Mouse (Mus musculus): Measurements from ENCODE around the gene Ube2l3.
A peak's percentile ranks its signal among the peaks of the same experiment; 100 is the strongest.
"Not testable (repeated sequence)": the region's sequence is repeated elsewhere in the genome, so short reads cannot be mapped to it uniquely, and the experiment has no call there.

Gene Ube2l3

GRCm38 (mm10) chr16:17202549-17202948, at the start of gene Ube2l3:
Gene Ube2l3 (minus strand): TSS chr16:17202649.
- Histone ChIP-seq H3K27me3 (ENCODE audit: control insufficient read depth, insufficient read depth, low read length, poor library complexity, severe bottlenecking) (no peaks in the 10 kb centered on the region), H3K36me3 (ENCODE audit: control insufficient read depth, insufficient read depth, low read length, poor library complexity, severe bottlenecking) (no peaks in the 10 kb centered on the region; the same call in 1 of the 2 replicates)
- DNase-seq (ENCODE audit: low read depth, low spot score): no peak

- no peak for DNase-seq (ENCODE audit: low read depth, low spot score)
- Histone ChIP-seq H3K36me3 (ENCODE audit: control insufficient read depth, insufficient read depth, low read length, poor library complexity, severe bottlenecking) (no peaks in the 10 kb centered on the region), H3K27me3 (ENCODE audit: control insufficient read depth, insufficient read depth, low read length, poor library complexity, severe bottlenecking) (no peaks in the 10 kb centered on the region)
Observed at GRCm38 (mm10) chr16:17251539-17251938, 49.1 kb upstream of the Ube2l3 start.

GRCm38 (mm10) chr16:17249135-17249534, 46.7 kb upstream of the Ube2l3 start:
- no peak for DNase-seq (ENCODE audit: low read depth, low spot score)
- Histone ChIP-seq H3K27me3 (ENCODE audit: control insufficient read depth, insufficient read depth, low read length, poor library complexity, severe bottlenecking) (no peaks in the 10 kb centered on the region), H3K36me3 (ENCODE audit: control insufficient read depth, insufficient read depth, low read length, poor library complexity, severe bottlenecking) (no peaks in the 10 kb centered on the region)

GRCm38 (mm10) chr16:17247727-17248126, 45.3 kb upstream of the Ube2l3 start:
- no peaks in the 10 kb centered on the region for H3K36me3 ChIP-seq (ENCODE audit: control insufficient read depth, insufficient read depth, low read length, poor library complexity, severe bottlenecking)

GRCm38 (mm10) chr16:17244996-17245395, 42.5 kb upstream of the Ube2l3 start:
- DNase-seq (ENCODE audit: low read depth, low spot score): no peak
- H3K27me3 ChIP-seq (ENCODE audit: control insufficient read depth, insufficient read depth, low read length, poor library complexity, severe bottlenecking): no peaks in the 10 kb centered on the region
- no peaks in the 10 kb centered on the region for H3K36me3 ChIP-seq (ENCODE audit: control insufficient read depth, insufficient read depth, low read length, poor library complexity, severe bottlenecking)

More at GRCm38 (mm10) chr16:17247727-17248126, 45.3 kb upstream of the Ube2l3 start:
- no peaks in the 10 kb centered on the region for H3K27me3 ChIP-seq (ENCODE audit: control insufficient read depth, insufficient read depth, low read length, poor library complexity, severe bottlenecking)
- DNase-seq (ENCODE audit: low read depth, low spot score): no peak

GRCm38 (mm10) chr16:17243731-17244130, 41.3 kb upstream of the Ube2l3 start:
- DNase-seq (ENCODE audit: low read depth, low spot score): no peak
- Histone ChIP-seq H3K27me3 (ENCODE audit: control insufficient read depth, insufficient read depth, low read length, poor library complexity, severe bottlenecking) (no peaks in the 10 kb centered on the region), H3K36me3 (ENCODE audit: control insufficient read depth, insufficient read depth, low read length, poor library complexity, severe bottlenecking) (no peaks in the 10 kb centered on the region)

- no peaks in the 10 kb centered on the region for H3K36me3 ChIP-seq (ENCODE audit: control insufficient read depth, insufficient read depth, low read length, poor library complexity, severe bottlenecking)
- H3K27me3 ChIP-seq (ENCODE audit: control insufficient read depth, insufficient read depth, low read length, poor library complexity, severe bottlenecking): no peaks in the 10 kb centered on the region
- DNase-seq (ENCODE audit: low read depth, low spot score): no peak
Observed at GRCm38 (mm10) chr16:17239409-17239808, 37.0 kb upstream of the Ube2l3 start.

GRCm38 (mm10) chr16:17237634-17238033, 35.2 kb upstream of the Ube2l3 start:
- H3K27me3 ChIP-seq (ENCODE audit: control insufficient read depth, insufficient read depth, low read length, poor library complexity, severe bottlenecking): no peaks in the 10 kb centered on the region
- DNase-seq (ENCODE audit: low read depth, low spot score): no peak
- H3K36me3 ChIP-seq (ENCODE audit: control insufficient read depth, insufficient read depth, low read length, poor library complexity, severe bottlenecking): no peaks in the 10 kb centered on the region

GRCm38 (mm10) chr16:17234916-17235665, 32.6 kb upstream of the Ube2l3 start:
- DNase-seq (ENCODE audit: low read depth, low spot score): no peak
- H3K27me3 ChIP-seq (ENCODE audit: control insufficient read depth, insufficient read depth, low read length, poor library complexity, severe bottlenecking): no peaks in the 10 kb centered on the region
- no peaks in the 10 kb centered on the region for H3K36me3 ChIP-seq (ENCODE audit: control insufficient read depth, insufficient read depth, low read length, poor library complexity, severe bottlenecking)

GRCm38 (mm10) chr16:17234499-17234895, 32.0 kb upstream of the Ube2l3 start:
- no peaks in the 10 kb centered on the region for H3K27me3 ChIP-seq (ENCODE audit: control insufficient read depth, insufficient read depth, low read length, poor library complexity, severe bottlenecking)
- DNase-seq (ENCODE audit: low read depth, low spot score): no peak
- no peaks in the 10 kb centered on the region for H3K36me3 ChIP-seq (ENCODE audit: control insufficient read depth, insufficient read depth, low read length, poor library complexity, severe bottlenecking)

GRCm38 (mm10) chr16:17233702-17234498, 31.5 kb upstream of the Ube2l3 start:
- DNase-seq (ENCODE audit: low read depth, low spot score): peak; percentile 43
- Histone ChIP-seq H3K27me3 (ENCODE audit: control insufficient read depth, insufficient read depth, low read length, poor library complexity, severe bottlenecking) (no peaks in the 10 kb centered on the region), H3K36me3 (ENCODE audit: control insufficient read depth, insufficient read depth, low read length, poor library complexity, severe bottlenecking) (no peaks in the 10 kb centered on the region)

- H3K27me3 ChIP-seq (ENCODE audit: control insufficient read depth, insufficient read depth, low read length, poor library complexity, severe bottlenecking): no peaks in the 10 kb centered on the region
- no peaks in the 10 kb centered on the region for H3K36me3 ChIP-seq (ENCODE audit: control insufficient read depth, insufficient read depth, low read length, poor library complexity, severe bottlenecking)
- DNase-seq (ENCODE audit: low read depth, low spot score): peak; percentile 92
Observed at GRCm38 (mm10) chr16:17232794-17233701, 30.6 kb upstream of the Ube2l3 start, which contains the start of gene Hic2. Gene Hic2 (plus strand): TSS chr16:17233572.

GRCm38 (mm10) chr16:17231523-17231922, 29.1 kb upstream of the Ube2l3 start:
- not testable (repeated sequence) for H3K27me3 ChIP-seq (ENCODE audit: control insufficient read depth, insufficient read depth, low read length, poor library complexity, severe bottlenecking); H3K36me3 ChIP-seq (ENCODE audit: control insufficient read depth, insufficient read depth, low read length, poor library complexity, severe bottlenecking); DNase-seq (ENCODE audit: low read depth, low spot score)

- H3K36me3 ChIP-seq (ENCODE audit: control insufficient read depth, insufficient read depth, low read length, poor library complexity, severe bottlenecking): no peaks in the 10 kb centered on the region
- no peak for DNase-seq (ENCODE audit: low read depth, low spot score)
- H3K27me3 ChIP-seq (ENCODE audit: control insufficient read depth, insufficient read depth, low read length, poor library complexity, severe bottlenecking): no peaks in the 10 kb centered on the region
Observed at GRCm38 (mm10) chr16:17226496-17226895, 24.0 kb upstream of the Ube2l3 start.

All from splenic B cell, adult 2 months (primary cell).